Mouse (Mus musculus): ENCODE measurements around the gene Banp. TPM values are rescaled to one million over a fixed set of nuclear protein-coding genes. Genes with fewer than 3 reads are reported as not detected.

Gene Banp
- polyA plus RNA-seq, 1 experiment from 2014 or later = 65.3 TPM

- Histone ChIP-seq H3K36me3 (peaks cover 17% of the 10 kb centered on the region), H3K4me1 (peaks cover 23% of the 10 kb centered on the region), H3K27me3 (no peaks in the 10 kb centered on the region), H3K4me2 (replicated peaks) (no peak overlapping the region), H3K27ac (replicated peaks) (no peak overlapping the region), H3K9ac (replicated peaks) (no peak overlapping the region), H3K4me3 (no peak overlapping the region), H3K9me3 (no peaks in the 10 kb centered on the region)
- ATAC-seq (replicated peaks) = no peak
- WGBS = 83% methylated on average over 1 of the region's 1 CpGs
Measured at GRCm38 (mm10) chr8:121955825-121956500, 6.4 kb downstream of the Banp start.

- no peak overlapping the region for H3K9ac ChIP-seq (replicated peaks)
- 0 out of 2 replicates have a peak, but pooled peaks cover 2% of the 10 kb centered on the region for H3K4me1 ChIP-seq
- no peaks in the 10 kb centered on the region for H3K9me3 ChIP-seq
- H3K36me3 ChIP-seq = peaks cover 17% of the 10 kb centered on the region
- 90% methylated on average over 1 of the region's 1 CpGs for WGBS
- H3K4me2 ChIP-seq (replicated peaks) = no peak overlapping the region
- no peak overlapping the region for H3K27ac ChIP-seq (replicated peaks)
- no peaks in the 10 kb centered on the region for H3K27me3 ChIP-seq
- no peak overlapping the region for H3K4me3 ChIP-seq
- no peak for ATAC-seq (replicated peaks)
Measured at GRCm38 (mm10) chr8:121958395-121958794, 8.8 kb downstream of the Banp start.

GRCm38 (mm10) chr8:121962892-121963291 lies 13.3 kb downstream of the Banp start:
- Histone ChIP-seq H3K4me1 (peaks cover 25% of the 10 kb centered on the region), H3K4me2 (replicated peaks) (no peak overlapping the region), H3K27me3 (no peaks in the 10 kb centered on the region), H3K9ac (replicated peaks) (no peak overlapping the region), H3K27ac (replicated peaks) (no peak overlapping the region), H3K36me3 (no peaks in the 10 kb centered on the region), H3K4me3 (no peak overlapping the region), H3K9me3 (no peaks in the 10 kb centered on the region)
- no peak for ATAC-seq (replicated peaks)
- WGBS = 76% methylated on average over 3 of the region's 3 CpGs

GRCm38 (mm10) chr8:121964716-121965512 lies 15.4 kb downstream of the Banp start:
- no peak overlapping the region for H3K4me2 ChIP-seq (replicated peaks)
- no peak overlapping the region for H3K4me3 ChIP-seq

GRCm38 (mm10) chr8:121966110-121966509 lies 16.6 kb downstream of the Banp start:
- ATAC-seq (replicated peaks) = no peak
- no peak overlapping the region for H3K27ac ChIP-seq (replicated peaks)

More at GRCm38 (mm10) chr8:121964716-121965512, 15.4 kb downstream of the Banp start:
- Histone ChIP-seq H3K4me1 (peaks cover 34% of the 10 kb centered on the region), H3K9ac (replicated peaks) (no peak overlapping the region), H3K27me3 (no peaks in the 10 kb centered on the region), H3K9me3 (no peaks in the 10 kb centered on the region), H3K36me3 (no peaks in the 10 kb centered on the region), H3K27ac (replicated peaks) (no peak overlapping the region)
- 85% methylated on average over 8 of the region's 8 CpGs for WGBS
- ATAC-seq (replicated peaks) = no peak

GRCm38 (mm10) chr8:121966714-121967448 lies 17.3 kb downstream of the Banp start:
- Histone ChIP-seq H3K4me2 (replicated peaks) (no peak overlapping the region), H3K27me3 (no peaks in the 10 kb centered on the region), H3K9me3 (no peaks in the 10 kb centered on the region), H3K4me1 (peaks cover 48% of the 10 kb centered on the region), H3K9ac (replicated peaks) (no peak overlapping the region), H3K36me3 (no peaks in the 10 kb centered on the region), H3K4me3 (no peak overlapping the region), H3K27ac (replicated peaks) (0 out of 2 replicates have a peak overlapping the region, but pooled peaks have one; percentile 15)
- 23% methylated on average over 7 of the region's 7 CpGs for WGBS
- peak; percentile 64 for ATAC-seq (replicated peaks)

More at GRCm38 (mm10) chr8:121966110-121966509, 16.6 kb downstream of the Banp start:
- Histone ChIP-seq H3K4me1 (peaks cover 41% of the 10 kb centered on the region), H3K4me3 (no peak overlapping the region), H3K4me2 (replicated peaks) (no peak overlapping the region), H3K9me3 (no peaks in the 10 kb centered on the region), H3K36me3 (no peaks in the 10 kb centered on the region), H3K9ac (replicated peaks) (no peak overlapping the region), H3K27me3 (no peaks in the 10 kb centered on the region)
- 69% methylated on average over 5 of the region's 5 CpGs for WGBS

- Histone ChIP-seq H3K4me2 (replicated peaks) (no peak overlapping the region), H3K27ac (replicated peaks) (peak overlapping the region; percentile 32), H3K4me3 (no peak overlapping the region), H3K9me3 (no peaks in the 10 kb centered on the region), H3K36me3 (no peaks in the 10 kb centered on the region), H3K9ac (replicated peaks) (no peak overlapping the region), H3K4me1 (peaks cover 48% of the 10 kb centered on the region), H3K27me3 (no peaks in the 10 kb centered on the region)
- WGBS = 50% methylated on average over 4 of the region's 4 CpGs
- no peak for ATAC-seq (replicated peaks)
Measured at GRCm38 (mm10) chr8:121967977-121968376, 18.4 kb downstream of the Banp start.

- Histone ChIP-seq H3K4me1 (peaks cover 48% of the 10 kb centered on the region), H3K9me3 (no peaks in the 10 kb centered on the region), H3K36me3 (no peaks in the 10 kb centered on the region), H3K27ac (replicated peaks) (peak overlapping the region; percentile 32), H3K4me3 (no peak overlapping the region), H3K9ac (replicated peaks) (no peak overlapping the region), H3K4me2 (replicated peaks) (no peak overlapping the region), H3K27me3 (no peaks in the 10 kb centered on the region)
- no peak for ATAC-seq (replicated peaks)
- 79% methylated on average over 4 of the region's 4 CpGs for WGBS
Measured at GRCm38 (mm10) chr8:121968542-121968941, 19.0 kb downstream of the Banp start.

- H3K27ac ChIP-seq (replicated peaks) = peak overlapping the region; percentile 68
- no peak overlapping the region for H3K4me2 ChIP-seq (replicated peaks)
- H3K4me1 ChIP-seq = peaks cover 48% of the 10 kb centered on the region
- no peaks in the 10 kb centered on the region for H3K27me3 ChIP-seq
- H3K9me3 ChIP-seq = no peaks in the 10 kb centered on the region
- no peak overlapping the region for H3K9ac ChIP-seq (replicated peaks)
- H3K4me3 ChIP-seq = no peak overlapping the region
- WGBS = 90% methylated on average over 8 of the region's 8 CpGs
- H3K36me3 ChIP-seq = peaks cover 14% of the 10 kb centered on the region
- ATAC-seq (replicated peaks) = no peak
Measured at GRCm38 (mm10) chr8:121970225-121970624, 20.7 kb downstream of the Banp start.

- Histone ChIP-seq H3K27me3 (no peaks in the 10 kb centered on the region), H3K9ac (replicated peaks) (no peak overlapping the region), H3K27ac (replicated peaks) (peak overlapping the region; percentile 76), H3K4me3 (no peak overlapping the region), H3K4me1 (peaks cover 37% of the 10 kb centered on the region), H3K4me2 (replicated peaks) (no peak overlapping the region), H3K9me3 (no peaks in the 10 kb centered on the region), H3K36me3 (peaks cover 26% of the 10 kb centered on the region)
- WGBS = 61% methylated on average over 17 of the region's 17 CpGs
- ATAC-seq (replicated peaks) = no peak
Measured at GRCm38 (mm10) chr8:121971488-121972058, 22.0 kb downstream of the Banp start.

- no peak for ATAC-seq (replicated peaks)
- Histone ChIP-seq H3K4me3 (no peak overlapping the region), H3K27me3 (no peaks in the 10 kb centered on the region), H3K4me2 (replicated peaks) (no peak overlapping the region), H3K4me1 (peaks cover 14% of the 10 kb centered on the region), H3K36me3 (peaks cover 40% of the 10 kb centered on the region), H3K9me3 (no peaks in the 10 kb centered on the region), H3K27ac (replicated peaks) (no peak overlapping the region), H3K9ac (replicated peaks) (no peak overlapping the region)
- 96% methylated on average over 28 of the region's 28 CpGs for WGBS
Measured at GRCm38 (mm10) chr8:121973906-121974305, 24.4 kb downstream of the Banp start.
